Mouse (Mus musculus) left cerebral cortex, postnatal 25 days (tissue): ENCODE results near the gene Cab39l. TPM values are rescaled to one million over a fixed set of nuclear protein-coding genes. Genes with fewer than 3 reads are reported as not detected.
"Not testable (repeated sequence)": the region's sequence is repeated elsewhere in the genome, so short reads cannot be mapped to it uniquely, and the experiment has no call there.

Source experiments
- DNase-seq, 2 experiments: peaks; one replicate each; pipeline ENCODE4 v3.0.0; 2022; ENCODE audit warnings: low spot score in 2 of 2, mixed read lengths in 1 of 2
- intact Hi-C: fragments of 180-260 bp; cut with DNase I; formaldehyde crosslinking; loops from one replicate; pipeline ENCODE4 v1.15.1; 2025
- total RNA-seq, 2 experiments: library from RNA; stranded (reverse); gene quantifications; 2 replicates each; pipeline ENCODE4 v1.2.3; 2021

Cab39l gene
- total RNA-seq, 2 experiments from 2014 or later, result 21.5 to 22.2 TPM

DNA sequence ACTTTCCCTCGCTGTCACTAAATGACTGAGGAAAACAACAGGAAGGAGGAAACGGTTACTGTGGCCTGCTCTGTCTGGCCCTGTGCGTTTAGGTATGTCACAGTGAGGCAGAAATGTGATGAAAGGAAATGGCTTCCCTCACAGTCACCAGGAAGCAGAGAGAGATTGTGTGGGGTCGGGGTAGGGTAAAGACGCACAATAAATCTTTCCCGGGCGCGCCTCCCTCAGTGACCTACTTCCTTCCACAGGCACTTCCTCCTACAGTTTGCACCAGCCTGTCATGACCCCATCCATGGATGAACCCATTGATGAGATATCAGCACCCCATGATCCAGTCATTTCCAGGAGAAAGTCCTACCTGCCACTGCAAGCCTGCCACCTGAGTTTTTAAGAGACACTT lies 114.2 kb downstream of the Cab39l start:
- intact Hi-C loops, result loop anchor here (5.0 kb wide), 1 partner anchor 223 kb away; no protein-coding TSS in a partner anchor
- no peak for DNase-seq

DNA sequence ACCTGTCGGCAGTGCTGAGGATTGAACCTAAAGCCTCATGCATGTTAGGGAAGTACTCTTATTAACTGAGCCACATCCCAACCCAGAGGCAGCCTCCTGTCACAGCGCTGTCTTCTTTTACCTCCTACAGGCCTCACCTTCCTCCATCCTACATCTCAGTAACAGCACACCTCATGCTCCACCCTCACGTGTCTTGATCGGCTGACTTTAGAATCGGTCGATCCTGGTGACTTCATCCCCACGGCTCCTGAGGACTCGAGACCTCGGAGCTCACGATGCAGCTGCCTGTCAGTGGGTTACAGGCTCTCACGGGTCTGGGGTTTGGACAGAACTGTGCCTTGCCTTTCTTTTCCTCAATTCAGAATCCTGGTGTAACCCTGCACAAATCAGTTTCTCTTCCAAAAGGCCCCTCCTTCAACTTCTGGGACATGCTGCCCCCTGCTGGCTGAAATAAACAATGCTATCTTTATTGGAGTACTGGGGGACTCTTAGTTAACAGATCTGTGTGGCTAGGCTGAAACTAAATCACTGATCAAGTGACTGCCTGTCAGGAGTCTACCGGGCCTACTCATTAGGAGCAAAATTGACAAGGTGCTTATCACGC lies 115.3 kb downstream of the Cab39l start:
- DNase-seq, result peak; percentile 77 to 84
- intact Hi-C loops, result loop anchor here (2.0 to 5.0 kb wide), 3 partner anchors 165 to 401 kb away; no protein-coding TSS in a partner anchor

DNA sequence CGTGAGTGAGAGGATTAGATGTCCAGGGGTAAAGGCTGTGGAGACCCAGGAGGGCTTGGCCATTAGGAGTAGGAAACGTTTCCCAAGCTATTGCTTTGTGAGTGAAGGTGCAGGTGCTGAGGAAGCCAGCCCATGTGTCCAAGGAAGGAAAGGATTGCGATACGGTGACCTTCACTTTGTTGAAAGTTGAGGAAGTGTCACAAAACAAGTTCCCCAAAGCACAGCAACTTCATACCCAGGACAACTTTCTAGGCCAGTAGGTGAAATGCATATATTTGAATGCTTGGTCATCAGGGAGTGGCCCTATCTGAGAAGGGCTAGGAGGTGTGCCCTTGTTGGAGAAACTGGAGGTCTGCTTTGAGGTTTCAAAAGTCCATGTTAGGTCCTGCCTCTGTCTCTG lies 116.3 kb downstream of the Cab39l start:
- no peak for DNase-seq
- intact Hi-C loops, result loop anchor here (1.0 to 5.0 kb wide), 4 partner anchors 88 to 402 kb away; no protein-coding TSS in a partner anchor

DNA sequence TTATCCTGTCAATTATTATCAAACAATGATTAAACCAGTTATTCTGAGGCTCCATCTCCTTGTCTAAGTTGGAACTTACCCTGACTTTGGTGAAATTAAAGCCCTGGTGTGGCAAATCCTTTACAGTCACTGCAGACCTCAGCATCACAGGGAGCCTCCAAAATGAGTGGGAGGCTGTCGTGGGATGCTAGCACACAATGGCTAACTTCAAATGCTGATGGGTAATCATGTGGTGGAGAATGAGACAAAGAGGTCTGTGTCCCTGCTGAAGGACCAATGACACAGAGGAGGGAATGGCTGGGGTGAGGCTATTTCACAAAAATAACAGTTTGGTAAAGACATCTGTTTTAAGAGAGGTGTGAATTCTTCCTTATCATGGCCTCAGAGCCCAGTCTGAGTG lies 117.1 kb downstream of the Cab39l start:
- no peak for DNase-seq
- intact Hi-C loops, result loop anchor here (1.0 to 5.0 kb wide), 4 partner anchors 89 to 403 kb away; no protein-coding TSS in a partner anchor

DNA sequence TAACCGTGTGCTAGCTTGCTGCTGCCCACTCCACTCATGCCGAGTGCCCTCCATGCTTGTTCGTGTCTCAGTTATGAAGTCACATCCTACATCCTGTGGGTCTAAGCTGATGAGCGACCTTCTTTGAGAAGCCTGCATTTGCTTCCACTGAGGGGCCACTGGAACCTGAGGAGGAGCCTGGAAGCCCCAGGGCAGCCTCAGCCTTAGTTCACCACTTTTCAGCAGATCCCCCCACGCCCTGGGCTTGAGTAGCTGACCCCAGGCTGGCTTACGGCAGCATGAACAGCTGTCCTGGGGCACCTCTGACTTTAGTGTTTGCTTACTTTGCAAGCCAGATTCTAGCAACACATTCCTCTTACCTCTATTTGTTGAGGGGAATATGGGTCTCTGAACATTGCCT lies 126.0 kb downstream of the Cab39l start:
- DNase-seq, result no peak
- intact Hi-C loops, result no loop called here

DNA sequence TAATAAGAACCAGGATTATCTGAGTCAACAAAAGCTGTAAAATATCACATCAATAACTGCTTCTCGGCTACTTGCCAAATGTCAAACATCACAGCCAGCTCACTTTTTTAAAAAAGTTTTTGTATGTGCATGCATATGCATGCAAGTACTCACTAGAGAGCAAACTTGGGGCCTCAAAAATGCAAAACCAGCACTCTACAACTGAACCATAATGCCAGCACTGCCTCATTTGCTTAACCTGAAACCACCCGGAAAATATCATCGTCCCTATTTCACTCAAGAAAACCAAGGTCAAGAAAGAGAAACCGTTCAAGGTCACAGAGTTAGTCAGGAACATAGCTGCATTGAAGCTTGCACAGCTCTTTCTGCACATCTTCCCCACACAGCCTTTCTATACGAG lies 135.6 kb downstream of the Cab39l start:
- intact Hi-C loops, result no loop called here
- DNase-seq, result no peak

DNA sequence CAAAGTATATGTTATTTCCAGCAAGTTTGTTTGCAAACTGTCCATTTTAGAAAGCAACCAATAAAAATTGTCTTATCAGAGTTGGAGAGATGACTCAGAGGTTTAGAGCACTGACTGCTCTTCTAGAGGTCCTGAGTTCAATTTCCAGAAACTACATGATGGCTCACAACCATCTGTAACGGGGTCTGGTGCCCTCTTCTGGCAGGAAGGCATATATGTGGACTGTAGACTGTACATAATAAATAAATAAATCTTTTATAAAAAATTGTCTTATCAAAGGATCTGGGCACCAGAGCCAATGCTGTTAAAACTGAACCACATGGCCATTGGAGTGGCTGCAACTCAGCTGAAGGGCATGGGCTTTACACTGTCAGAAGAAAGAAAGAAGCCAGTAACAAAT lies 149.8 kb downstream of the Cab39l start:
- intact Hi-C loops, result no loop called here
- peak in 1 of 2 experiments; percentile 36 for DNase-seq

DNA sequence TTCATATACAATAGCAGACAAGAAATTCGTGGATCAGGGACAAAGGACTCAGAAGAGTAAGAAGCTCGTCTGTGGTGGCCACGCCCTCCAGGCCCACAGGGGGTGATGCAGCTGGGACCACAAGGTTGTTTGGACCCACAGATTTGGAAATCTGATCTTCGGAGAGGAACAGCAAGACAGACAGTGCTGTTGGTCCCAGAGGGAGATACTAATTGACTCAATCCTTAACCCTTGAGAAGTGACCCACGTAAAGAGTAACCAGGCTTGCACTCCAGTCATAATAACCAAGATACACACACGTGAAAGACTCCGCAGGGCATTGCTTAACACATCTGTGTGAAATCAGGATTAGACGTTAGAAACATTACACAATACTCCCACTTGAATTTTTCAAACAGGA lies 151.1 kb downstream of the Cab39l start:
- intact Hi-C loops, result no loop called here
- no peak for DNase-seq

DNA sequence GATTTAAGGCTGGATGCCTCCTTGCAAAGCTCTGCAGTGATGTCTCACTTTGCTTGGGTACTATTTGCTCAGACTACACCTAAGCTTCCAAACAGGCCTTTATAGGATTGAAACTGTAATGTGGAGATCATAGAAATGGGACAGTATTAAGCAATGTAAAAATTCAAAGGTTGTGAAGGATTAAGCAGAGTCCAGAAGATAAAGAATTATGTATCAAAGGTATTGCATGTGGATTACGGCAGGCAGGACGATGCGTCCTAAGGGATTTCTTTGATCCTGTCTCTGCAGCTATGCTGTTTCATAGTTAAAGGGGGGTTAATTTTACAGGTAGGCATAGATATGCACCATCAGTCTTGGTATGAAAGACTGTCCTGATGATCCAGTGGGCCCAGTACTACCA lies 151.8 kb downstream of the Cab39l start:
- intact Hi-C loops, result no loop called here
- no peak for DNase-seq

DNA sequence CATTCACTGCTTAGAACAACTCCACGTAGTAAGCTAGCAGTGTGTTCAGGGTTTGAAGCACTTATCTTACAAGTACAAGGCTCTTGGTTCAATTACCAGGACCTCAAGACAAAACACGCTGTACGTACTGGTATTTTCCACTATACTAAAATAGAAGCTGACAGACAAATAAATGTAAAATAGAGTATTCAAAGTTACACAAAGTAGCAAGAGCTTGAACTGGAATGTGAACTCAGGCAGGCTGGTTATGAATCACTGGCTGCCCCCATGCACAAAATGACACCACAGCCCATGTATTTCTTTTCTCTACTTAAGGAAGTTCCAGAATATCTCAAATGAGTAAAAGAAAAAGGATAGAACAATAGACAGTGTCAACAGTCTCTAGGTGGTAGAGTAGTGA lies 154.2 kb downstream of the Cab39l start:
- no peak for DNase-seq
- intact Hi-C loops, result no loop called here

DNA sequence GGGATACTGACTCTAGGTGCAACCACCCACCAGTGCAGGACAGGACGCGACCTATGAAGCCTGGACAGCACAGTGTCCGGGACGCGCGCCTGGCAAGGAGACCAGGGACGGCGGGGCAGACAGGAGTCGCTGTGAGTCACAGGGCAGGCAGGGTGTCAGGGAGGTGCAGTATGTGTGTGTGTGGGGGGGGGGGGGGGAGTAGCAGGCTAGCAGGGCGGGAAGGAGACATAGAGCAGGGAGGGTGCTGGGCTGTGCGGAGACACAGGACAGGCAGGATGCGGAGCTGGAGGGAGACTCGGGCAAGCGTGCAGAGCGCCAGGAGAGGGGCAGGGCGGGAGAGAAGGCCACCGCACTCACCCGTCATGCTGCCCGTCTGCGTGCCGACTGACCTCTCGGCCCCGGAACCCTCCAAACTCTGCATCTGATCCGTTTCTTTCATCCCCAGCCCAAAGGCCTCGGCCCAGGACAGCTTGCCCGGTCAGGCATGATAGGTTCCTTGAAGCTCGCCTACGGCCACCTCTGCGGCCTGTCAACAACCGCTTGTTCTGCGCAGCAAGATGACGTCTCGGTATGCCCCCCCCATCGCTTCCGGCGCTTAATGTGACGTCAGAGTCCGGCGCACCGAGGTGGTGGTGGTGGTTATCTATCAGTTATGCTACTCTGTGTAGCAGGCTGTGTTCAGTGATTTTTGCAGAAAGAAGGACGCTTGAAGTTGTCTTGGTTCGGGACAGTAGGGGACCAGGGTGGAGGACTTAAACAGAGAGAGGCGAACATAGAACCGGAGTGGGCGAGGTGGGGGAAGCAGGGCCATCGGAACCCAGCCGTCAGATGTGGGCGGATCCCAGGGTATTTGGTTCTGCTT lies 156.9 kb downstream of the Cab39l start, which contains the start of gene Cdadc1:
Gene Cdadc1, minus strand, starts transcription at position 562 of the 862 bp plus-strand sequence.
- DNase-seq, result peak; percentile 97 to 98
- intact Hi-C loops, result no loop called here

DNA sequence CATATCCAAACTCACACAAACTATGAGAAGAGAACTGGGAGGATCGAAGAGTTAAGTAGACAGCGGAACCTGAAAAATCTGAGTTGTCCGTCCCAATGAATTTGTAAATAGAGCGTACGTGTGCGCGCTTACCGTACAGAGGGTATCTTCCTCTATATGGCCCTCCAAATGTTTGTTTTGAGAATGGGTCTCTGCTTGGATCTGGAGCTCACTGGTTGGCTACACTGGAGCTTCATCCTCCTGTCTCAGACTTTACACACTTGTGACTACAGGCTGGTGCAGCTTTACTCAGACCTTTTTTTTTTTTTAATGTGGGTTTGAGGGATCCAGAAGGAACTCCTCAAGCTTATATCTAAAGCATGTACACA lies 157.5 kb downstream of the Cab39l start:
- intact Hi-C loops, result no loop called here
- no peak for DNase-seq

DNA sequence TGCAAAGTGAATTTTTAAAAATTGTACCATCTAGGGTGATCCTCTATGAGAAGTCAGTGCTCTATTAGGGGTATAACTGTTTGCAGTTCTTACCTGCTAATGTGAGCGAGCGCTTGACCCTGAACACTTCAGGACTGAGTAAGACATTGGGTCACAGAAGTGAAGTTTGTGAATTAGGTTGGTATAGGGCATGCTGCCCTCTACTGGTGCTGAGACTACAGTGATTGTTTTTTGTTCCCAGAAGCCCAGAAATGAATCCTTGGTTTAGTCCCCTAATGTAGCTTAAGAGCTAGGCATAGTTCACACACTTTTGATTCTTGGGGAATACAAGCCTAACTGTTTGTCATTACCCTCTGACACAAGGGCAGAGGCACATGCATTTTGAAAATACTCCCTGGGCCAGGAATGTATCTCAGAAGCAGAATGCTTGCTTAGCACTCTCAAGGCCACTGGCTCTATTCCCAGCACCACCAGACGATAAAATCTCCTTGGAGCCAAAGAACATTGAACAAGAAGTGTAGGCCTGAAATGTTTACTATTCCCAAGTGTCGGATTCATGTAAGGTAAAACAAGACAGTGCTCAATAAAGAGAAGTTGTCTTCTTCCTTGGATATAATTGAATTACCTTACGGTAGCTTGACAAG lies 163.4 kb downstream of the Cab39l start:
- peak in 1 of 2 experiments; percentile 59 for DNase-seq
- intact Hi-C loops, result no loop called here

DNA sequence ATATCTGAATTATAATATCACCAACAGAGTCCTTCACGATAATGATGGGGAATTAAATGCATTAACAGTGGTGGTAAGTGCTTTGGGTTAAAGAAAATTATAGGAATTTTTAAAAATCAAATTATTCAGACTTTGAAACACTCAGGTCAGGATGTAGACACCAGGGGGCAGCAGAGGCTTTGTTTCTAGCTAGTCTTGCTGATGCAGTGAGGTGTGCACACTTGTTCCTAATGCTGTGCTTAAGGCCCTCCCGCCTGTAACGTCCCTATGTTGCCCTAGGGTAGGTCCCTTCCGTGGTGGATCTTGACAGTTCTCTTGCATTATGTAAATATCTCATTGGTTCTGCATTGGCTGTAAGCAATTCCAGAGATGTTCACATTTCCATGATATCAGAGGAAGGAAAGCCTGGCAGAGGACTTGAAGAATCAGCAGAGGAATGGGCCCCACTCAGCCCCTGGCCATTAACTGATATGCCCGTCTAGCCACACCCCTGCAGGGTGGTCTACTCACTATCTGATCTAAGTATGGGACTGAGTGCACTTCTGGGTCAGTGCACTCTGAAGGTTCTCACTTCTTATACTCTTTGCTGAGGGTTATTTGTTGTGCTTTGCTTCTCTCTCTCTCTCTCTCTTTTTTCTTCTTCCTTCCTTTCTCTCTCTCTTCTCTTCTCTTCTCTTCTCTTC lies 165.0 kb downstream of the Cab39l start:
- intact Hi-C loops, result loop anchor here (1.0 kb wide), 1 partner anchor 410 kb away; no protein-coding TSS in a partner anchor
- peak; percentile 56 to 62 for DNase-seq

DNA sequence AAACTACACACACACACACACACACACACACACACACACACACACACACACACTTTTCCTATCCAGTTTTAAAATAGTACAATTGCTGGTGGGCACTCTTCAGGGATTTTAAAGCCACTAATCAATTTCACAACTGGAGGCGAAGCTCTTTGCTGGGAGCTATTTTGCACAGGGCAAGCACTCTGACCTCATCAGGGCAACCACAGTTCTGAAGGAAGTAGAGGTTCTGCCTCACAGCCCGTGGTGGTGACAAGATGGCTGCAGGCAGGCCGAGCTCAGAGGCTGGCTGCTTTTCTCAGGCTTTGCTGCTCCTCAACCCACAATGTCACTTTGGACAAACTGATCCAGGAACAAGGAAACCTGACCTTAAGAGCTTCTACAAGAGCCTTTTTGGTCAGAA lies 166.2 kb downstream of the Cab39l start:
- intact Hi-C loops, result no loop called here
- DNase-seq, result no peak

DNA sequence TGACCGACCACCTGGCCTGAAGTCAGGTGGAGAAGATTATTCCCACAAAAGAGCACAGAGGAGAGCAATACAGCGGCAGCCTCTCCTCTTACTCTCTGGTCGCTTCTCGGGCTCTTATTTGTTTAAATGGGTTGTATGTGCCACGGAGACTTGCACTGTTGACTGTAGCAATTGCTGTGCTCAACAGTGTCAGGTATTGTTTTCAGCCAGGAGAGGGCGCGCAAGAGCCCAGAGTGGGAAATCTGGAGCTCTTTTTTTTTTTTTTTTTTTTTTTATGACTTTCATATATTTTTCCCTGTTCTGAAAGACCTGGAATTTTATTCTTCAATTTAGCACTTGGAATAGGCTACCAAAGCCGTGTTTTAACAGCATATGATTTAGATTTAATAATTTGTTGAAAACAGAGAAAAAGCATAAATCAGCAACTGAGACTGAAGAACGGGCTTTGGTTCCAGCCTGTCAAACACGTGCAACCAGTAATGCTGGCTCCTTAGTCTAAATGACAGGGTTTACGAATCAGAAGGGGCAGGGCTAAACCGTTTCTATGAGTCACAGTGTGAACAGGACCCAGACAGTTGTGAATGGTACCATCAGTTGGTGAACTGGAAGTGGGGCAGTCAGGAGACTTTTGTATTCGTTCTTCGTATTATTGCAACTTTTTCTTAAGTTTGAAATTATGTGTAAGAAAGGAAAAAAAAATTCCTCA lies 172.3 kb downstream of the Cab39l start:
- DNase-seq, result peak; percentile 42 to 58
- intact Hi-C loops, result loop anchor here (1.0 kb wide), 1 partner anchor 330 kb away; no protein-coding TSS in a partner anchor

DNA sequence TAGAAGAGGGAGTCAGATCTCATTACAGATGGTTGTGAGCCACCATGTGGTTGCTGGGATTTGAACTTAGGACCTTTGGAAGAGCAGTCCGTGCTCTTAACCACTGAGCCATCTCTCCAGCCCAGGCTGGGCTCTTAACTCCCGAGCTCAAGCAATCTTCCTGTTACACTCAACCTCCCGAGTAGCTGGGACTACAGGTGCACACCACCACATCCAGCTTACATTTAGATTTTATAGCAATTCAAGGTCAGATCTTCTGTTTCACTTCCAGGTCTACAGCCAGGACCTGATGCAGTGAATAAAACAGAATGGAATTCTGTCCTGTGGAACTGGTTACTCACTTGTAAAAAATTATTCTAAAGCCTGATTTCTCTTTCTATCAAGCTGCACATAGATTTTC lies 173.4 kb downstream of the Cab39l start:
- DNase-seq, intact Hi-C loops: not testable (repeated sequence)

DNA sequence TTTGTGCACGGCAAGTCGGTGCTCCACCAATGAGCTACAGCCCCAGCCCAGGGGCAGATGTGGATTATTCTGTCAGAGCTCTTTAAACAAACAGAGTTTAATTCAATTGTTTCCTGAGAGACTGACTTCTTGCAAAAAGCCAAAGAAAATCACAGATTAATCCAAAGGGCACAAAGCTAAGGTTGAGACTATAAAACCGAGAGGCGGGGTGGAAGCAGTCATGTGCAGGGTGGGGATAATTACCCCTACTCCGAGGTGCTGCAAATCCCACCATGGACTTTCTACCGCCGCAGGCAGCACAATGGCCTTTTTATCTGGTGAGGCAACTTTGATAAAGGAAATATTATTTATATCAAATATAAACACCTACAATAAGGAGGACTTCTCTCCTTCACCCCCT lies 176.0 kb downstream of the Cab39l start:
- no peak for DNase-seq
- intact Hi-C loops, result no loop called here

DNA sequence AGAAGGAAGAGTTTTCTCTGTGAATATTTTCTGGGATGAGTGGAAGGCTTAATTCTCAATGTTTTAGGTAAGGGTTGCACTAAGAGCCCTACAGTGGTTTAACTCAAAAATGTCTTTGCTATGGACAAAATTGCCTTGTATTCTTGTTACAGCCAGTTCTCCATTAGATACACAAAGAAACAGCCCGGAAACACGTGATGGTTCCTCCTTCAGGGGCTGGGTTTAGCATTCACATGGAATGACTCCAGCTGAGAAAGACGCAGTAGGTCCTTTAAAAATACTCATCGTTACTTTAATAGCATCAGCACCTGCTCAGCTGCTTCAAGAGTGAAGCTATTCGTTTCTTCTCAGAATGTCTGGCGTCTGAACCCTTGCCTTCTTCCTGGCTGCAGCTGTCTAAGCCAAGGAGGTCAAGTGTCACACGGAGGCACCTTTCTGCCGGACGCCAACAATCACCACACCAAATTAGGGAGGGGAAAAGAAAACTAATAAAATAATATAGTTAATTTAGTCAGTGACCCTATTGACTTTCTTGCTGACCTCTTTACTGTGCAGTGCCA lies 183.6 kb downstream of the Cab39l start:
- no peak for DNase-seq
- intact Hi-C loops, result loop anchor here (10.0 kb wide), 1 partner anchor 100 kb away; no protein-coding TSS in a partner anchor
